Mouse (Mus musculus) T-cell, adult 2 months (primary cell): Measurements from ENCODE around the gene Trpm8.

Source experiments
- DNase-seq: peaks from one replicate; pipeline ENCODE4 v3.0.0; 2022; ENCODE audit warnings: low spot score

Trpm8 gene

DNA sequence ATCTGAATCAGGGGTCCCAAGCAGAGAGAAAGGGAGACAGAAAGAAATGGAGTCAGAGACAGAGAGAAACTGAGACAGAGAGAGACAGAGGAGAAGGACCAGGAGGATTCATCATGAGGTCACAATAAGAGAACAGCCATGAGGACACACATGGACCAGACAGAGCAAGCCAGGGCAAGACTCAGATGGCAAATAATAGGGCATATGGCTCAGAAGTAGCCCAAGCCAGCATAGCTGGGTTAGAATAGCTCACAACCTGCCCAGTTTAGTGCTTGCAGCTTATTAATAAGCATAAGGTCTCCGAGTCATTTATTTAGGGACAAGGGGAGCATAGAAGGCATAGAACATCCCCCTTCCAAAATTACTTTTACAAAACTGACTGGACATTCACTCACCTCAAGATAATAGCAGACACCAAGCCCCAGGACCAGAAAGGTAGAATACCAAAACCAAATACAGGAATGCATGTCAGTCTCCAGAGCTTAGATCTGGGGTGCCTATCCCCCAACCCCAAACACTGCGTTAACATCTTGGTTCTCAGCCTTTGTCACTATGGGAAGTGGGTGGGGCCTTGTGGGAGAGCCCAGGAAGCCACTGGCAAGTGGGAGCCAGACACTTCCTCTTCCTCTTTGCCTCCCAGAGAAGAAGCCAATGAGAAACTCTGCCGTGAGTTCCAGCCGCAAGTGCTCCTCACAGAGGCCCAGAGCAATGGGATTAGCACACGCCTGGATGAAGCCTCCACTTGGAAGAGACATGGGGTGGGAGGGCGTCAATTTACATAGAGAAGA is 155.8 kb downstream of the Trpm8 start:
- no peak for DNase-seq

- no peak for DNase-seq
Observed at GRCm38 (mm10) chr1:88434057-88434456, 156.6 kb downstream of the Trpm8 start.

GRCm38 (mm10) chr1:88437206-88438126 is 160.0 kb downstream of the Trpm8 start:
- no peak for DNase-seq
